Mouse (Mus musculus) frontal cortex, postnatal 10 days (tissue): ENCODE measurements around the gene Olfr1168.
"Not testable (repeated sequence)": the region's sequence is repeated elsewhere in the genome, so short reads cannot be mapped to it uniquely, and the experiment has no call there.

Experiments used
- DNase-seq, 2 experiments: peaks; one replicate each; pipeline ENCODE4 v3.0.0; 2022; ENCODE audit warnings: low spot score in 2 of 2, mixed read lengths in 1 of 2

The Olfr1168 gene

DNA sequence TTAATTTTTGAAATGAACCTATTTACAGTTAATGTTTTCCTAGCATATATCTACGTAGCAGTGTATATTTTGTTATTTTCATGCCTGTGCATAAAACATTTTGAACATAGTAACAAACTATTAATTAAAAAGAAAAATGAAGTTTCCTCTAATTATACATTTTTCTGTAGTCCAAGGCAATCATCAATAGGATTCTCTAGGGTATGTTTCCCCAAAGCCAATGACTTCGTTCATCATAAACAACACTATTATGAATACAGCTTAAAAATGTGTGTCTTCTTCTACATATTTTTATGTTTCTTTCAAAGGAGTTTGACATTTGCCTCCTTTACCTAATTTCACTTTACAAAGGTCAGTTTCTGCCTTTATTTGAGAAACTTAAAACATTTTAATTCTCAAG lies at the start of gene Olfr1168:
Gene Olfr1168, plus strand, starts transcription at position 301 of the 400 bp plus-strand sequence.
- DNase-seq, result no peak

DNA sequence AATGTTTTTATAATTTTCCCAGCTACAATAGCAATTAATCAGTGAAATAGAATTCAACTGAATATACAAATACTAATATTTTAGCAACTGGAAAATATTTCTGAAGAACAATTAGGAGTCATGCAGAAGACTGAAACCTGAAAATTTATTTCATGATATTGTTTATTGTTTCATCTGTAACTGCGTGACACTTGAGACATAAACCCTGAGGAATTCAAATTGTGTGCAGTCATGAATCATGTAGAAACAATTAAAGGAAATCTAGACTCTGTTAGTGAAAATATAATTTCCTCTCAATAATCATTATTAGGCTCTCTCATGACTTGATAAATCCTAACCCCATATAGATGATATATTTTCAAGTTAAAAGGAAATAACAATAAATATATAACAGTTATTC lies 26.6 kb upstream of the Olfr1168 start, which contains the start of gene Olfr1167:
Gene Olfr1167, minus strand, starts transcription at position 101 of the 400 bp plus-strand sequence.
- not testable (repeated sequence) for DNase-seq

DNA sequence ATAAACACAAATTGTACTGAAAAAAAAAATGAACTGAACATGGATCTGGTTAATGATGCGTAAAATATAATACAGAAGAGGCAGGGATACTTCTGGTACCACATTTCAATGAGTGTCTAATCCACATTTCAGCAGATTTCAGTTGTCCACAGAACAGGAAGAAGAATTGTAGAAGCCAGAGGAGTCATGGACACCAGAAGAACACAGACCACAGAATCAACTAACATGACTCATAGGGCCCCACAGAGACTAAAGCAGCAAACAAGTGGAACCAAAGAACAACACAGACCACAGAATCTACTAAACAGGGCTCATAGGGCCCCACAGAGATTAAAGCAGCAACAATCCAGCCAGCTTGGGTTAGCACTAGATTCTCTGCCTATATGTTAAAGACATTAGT lies 39.1 kb downstream of the Olfr1168 start:
- no peak for DNase-seq

DNA sequence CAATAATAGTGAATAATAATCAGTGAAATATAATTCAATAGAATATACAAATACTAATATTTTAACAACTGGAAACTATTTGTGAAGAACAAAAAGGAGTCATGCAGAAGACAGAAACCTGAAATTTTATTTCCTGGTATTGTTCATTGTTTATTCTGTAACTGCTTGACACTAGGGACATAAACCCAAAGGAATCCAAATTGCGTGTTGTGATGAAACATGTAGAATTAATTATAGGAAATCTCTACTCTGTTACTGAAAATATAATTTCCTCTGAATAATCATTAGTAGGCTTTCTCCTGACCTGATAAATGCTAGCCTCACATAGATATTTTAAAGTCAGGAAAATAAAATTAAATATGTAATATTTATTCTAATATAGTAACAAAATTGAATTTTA lies 46.6 kb downstream of the Olfr1168 start, which contains the start of gene Olfr1170:
Gene Olfr1170, minus strand, starts transcription at position 101 of the 400 bp plus-strand sequence.
- no peak for DNase-seq
